Mouse (Mus musculus) cerebellum, postnatal 36 days (tissue): ENCODE data around the gene Ank.

Experiments
- DNase-seq, 2 experiments: peaks; one replicate each; pipeline ENCODE4 v3.0.0; 2021 to 2022; ENCODE audit warnings: mixed read lengths in 2 of 2

Gene Ank

DNA sequence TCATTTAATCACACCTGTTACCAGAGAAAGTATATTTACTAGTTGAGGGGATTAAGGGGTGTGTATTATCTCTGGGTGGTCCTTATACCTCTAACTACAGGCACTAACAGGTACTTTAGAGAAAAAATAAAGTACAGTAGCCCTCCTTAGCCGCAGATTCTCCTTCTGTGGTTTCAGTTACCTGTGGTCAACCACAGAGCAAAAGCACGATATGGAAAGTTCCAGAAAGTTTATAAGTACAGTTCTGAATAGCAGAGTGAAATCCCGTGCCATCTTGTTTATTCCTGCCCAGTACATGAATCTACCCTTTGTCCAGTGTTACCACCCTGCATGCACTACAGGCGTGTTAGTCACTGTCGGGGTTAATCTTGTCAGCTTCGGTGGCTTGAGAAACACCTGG lies 112.4 kb downstream of the Ank start:
- DNase-seq: no peak

DNA sequence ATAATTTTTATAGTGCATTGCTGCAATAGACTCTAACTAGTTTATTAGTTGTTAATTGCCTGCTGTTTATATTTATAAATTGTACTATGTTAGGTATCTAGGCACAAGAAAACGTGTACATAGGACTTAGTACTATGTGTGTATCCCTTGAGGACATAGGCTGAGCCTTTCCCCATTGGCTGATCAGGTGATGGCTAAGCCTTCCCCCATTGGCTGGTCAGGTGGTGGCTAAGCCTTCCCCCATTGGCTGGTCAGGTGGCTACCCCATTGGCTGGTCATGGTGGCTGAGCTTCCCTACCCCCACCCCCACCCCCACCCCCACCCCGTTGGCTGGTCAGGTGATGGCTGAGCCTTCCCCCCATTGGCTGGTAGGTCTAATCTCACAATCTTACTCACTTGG lies 113.4 kb downstream of the Ank start:
- DNase-seq: no peak

- no peak for DNase-seq
Measured at GRCm38 (mm10) chr15:27580771-27581170, 114.3 kb downstream of the Ank start.

DNA sequence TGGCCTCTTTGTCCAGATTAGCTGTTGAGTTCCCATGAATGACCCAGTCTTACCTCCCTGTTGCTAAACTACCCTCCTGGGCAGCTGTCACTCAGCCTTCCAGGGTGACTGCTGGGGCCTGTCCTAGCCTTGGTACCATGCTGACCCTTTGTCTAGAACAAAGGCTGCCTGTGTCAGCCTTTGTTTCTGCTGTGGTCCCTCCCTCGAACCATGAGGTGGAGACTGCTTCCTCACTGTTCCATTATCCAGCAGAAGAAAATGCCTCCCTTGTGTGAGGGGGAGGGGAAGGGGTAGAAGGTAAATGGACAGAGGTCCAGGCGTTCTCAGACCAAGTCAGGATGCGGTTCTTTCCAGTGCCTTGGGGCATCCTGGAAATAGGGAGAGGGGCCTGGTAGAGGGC lies 115.2 kb downstream of the Ank start:
- no peak for DNase-seq

DNA sequence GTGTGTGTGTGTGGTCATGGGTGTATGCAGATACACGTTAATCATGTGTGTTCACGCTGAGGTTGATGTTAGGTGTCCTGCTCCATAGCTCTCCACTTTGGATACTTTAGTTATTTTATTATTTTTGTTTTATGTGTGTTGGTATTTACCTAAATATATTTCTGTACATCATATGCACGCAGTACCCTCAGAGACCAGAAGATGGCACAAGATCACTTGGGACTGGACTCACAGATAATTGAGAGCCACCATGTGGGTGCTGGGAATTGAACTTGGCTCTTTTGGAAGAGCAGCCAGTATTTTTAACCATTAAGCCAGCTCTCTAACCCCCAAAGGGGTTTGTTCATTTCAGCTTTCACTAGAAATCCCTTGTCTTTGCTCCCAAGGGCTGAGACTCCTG lies 116.0 kb downstream of the Ank start:
- DNase-seq: no peak

GRCm38 (mm10) chr15:27583042-27583441 lies 116.6 kb downstream of the Ank start:
- DNase-seq: peak; percentile 56 to 58

DNA sequence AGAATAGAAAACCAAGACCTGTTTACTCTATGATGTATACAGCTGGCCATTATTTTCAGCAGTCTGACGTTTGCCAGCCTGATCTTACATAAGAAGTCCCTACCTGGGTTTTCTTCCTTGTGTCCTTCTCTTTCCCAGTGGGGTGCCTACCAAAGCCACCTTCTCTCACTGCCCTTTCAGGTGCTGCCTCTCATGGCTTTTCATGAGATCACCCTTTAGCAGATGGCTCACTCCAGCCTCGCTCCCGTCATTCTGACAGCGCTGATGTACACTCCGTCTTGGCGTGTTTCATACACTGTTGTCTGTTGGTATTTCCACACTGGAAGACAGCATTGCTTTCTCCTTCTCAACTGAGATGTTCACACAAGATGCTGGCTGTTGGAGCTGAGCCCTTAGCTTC lies 117.1 kb downstream of the Ank start:
- DNase-seq: no peak

DNA sequence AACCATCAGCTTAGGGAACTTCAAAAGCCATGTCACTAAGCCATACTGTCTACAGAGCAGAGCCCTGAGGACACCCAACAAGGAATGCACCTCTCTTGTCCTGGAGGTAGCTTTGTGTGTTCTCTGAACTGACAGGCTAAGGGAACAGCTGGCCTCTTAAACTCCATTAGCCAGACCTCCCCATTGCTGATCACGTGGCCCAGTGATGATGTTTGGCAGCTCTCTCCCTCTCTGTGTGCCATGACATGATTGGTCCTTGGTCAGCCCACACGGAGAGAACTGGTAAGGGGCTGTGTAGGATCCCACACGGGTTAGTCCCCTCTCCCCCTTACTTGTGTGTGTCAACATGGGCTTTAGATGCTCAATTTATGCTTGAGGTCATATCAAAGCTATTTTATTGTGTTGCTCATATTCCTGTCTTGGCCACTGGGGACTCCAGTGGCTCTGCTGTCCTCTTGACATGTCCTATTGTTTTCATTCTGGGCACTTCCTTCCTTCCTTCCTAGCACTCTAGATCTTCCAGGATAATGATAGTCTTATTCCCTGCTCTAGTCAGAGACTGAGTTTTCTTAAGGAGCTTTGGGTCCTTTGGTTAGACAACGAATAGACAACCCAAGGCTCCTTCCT lies 119.1 kb downstream of the Ank start:
- no peak for DNase-seq

DNA sequence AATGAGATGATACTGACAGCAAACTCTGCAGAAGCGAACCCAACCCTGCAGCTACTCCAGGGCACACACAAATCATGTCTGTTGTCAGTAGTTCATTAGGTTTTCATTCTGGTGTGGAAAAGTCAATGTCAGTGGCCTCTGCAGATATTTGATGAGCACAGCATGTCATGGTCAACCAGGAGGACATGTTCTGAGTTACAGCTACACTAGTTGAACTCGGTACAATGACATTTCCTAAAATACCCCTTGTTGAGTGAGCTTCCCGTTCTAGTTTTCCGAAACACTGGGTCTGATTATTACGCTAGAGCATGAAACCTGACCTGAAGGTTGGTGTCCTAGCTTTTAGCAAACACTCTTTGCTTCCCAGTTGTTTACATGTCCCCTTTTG lies 119.6 kb downstream of the Ank start:
- no peak for DNase-seq

DNA sequence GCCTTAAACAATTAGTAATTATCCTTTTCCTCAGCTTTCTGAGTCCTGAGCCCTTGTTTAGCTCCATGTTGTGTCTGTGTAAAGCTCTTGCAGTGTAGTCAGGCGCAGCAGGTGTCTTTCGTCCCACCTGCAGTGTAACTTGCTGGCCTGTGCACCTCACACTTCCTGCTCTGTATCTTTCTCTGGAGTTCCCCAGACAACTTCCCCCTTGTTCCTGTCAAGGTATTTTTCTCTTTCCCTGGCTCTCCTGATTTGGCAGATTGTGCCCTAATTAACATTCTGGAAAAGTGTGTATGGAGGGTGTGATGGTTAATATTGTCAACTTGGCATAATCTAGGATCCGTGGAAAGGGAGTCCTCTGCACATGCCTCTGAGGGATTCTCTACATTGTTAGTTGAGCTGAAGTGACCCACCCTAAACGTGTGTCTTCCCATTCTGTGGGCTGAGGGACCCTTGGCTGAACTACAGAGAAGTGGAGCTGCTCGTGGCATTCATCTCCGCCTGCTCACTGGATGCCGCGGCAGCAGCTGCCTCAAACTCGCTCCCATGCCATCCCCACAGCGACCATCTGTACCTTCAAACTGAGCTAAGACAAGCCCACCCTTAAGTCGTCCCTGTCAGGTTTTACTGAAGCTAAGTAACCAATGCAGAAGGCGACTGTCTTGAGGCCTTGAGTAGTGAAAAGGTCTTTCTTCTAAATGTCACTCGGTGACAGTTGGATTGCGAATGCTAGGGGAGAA lies 121.8 kb downstream of the Ank start:
- DNase-seq: no peak

- no peak for DNase-seq
Measured at GRCm38 (mm10) chr15:27590812-27591211, 124.3 kb downstream of the Ank start.

DNA sequence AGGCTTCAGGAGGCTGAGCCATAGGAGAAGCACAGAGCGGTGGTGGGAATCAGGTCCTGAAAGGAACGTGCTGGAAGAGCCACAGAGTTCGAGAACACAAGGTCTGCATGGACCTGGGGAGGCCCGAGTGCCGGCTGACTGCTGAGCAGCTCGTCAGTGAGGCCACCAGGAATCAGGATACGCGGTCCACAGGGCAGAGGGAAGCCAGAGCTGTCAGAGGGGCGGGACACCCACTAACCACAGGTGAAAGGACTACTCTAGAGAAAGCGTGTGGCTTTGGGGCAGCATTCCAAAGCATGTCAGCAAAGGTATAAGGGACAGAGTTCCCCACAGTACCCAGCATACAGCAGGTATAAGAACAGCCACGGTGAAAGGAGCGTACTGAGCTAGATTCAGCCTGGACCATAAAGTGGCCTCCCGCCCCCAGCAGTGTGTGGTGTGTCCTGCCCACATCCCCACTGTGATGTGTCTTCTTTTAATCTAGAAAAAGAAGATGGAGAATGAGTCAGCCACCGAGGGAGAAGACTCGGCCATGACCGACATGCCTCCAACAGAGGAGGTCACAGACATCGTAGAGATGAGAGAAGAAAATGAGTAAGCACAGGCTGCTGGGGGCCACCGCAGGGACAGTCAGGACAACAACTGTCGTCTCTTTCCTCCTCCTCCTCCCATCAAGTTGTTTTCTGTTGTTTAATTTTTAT lies 126.3 kb downstream of the Ank start:
- no peak for DNase-seq

DNA sequence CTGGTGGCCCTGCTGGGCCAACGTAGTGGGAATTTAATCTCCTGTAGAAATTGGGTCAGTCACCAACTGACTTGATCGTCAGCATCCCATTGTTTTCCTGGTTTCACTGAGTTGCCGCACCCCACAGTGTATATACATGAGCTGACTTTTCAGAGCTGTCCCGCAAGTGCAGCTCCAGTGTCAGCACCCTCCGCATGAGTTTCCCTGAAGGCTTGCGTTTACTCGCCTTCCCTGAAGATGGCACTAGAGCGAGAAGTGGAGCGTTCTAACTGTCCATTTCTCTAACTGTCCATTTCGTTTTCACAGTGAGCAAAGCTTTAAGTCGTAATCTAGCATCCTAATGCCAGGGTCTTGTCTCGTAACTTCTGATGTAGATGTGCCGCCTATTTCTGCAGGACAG lies 127.2 kb downstream of the Ank start:
- DNase-seq: peak; percentile 51 to 56

- no peak for DNase-seq
Measured at GRCm38 (mm10) chr15:27594973-27595372, 128.5 kb downstream of the Ank start.

DNA sequence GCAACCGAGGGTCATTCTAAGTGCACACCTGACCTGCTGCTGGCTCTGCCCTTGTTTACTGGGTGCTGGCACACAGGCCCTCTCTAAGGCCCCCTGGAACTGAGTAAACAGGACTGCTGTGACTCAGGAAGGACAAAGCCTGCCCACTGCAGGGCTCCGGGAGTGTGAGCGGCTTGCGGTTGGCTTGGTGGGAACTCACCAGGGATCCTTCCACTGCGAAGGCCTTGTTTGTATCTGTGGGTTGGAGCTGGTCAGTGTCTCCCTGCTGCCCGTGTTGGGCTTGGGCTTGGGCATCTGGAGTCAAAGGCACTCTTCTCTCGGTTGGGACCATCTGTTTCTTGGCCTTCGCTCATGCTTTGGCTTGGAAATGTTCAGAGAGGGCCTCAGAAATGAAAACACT lies 129.1 kb downstream of the Ank start:
- peak in 1 of 2 experiments; percentile 42 for DNase-seq

DNA sequence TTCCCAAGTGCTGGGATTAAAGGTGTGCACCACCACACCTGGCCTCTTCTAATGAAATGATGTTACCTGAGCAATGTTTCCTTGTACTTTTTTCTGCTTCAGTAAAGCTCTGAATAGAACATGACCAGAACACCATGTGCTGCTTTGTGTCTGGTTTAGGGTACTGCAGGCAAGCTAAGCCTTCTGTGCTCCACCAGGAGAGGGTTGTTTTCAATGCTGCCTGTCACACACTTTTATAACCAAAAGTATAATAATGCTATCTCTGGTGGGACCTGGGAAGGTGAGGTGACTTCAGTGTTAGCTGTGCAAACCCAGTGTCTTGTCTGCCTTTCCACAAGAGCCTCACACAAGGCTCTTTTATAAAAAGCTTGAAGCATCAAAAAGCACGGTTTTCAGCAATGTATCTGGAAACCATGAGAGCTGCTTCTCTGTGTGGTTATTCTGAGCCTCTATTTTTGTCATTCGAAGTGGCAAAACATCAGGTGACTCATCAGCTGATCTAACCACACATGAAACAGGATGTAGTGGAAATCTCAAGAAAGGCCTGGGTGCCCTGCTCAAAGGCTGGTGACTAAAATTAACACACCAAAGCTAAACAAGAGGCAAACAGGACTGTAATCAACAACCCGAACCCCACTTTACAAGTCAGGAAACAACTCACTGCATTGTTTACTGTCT lies 130.1 kb downstream of the Ank start:
- no peak for DNase-seq

GRCm38 (mm10) chr15:27597516-27597915 lies 131.0 kb downstream of the Ank start:
- no peak for DNase-seq

DNA sequence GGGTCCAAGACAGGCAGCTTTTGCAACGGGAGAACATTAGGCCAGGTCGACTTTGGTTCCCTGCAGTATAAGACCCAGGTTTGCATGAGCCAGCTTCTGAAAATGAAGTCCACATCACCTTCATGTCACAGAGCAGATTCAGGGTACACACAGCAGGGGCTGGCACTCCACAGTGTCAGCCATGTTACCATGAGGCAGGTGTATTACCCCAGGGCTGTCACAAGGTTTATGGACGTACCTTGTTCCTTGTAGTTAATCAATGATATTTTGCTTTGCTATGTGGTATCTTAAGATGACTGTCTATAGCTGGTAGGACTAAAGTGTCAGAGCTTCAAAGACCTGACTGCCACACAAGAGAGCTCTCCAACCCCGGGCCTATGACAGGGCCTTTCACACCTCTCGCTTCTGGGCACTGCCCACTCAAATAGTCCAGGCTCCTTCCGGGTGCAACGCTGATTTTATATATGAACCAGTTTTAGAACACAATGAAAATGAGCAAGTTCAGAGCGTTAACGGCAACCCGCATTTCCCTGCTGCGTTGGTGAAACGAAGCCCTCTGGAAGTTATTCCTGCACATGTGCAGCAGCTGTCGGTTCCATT lies 132.4 kb downstream of the Ank start:
- no peak for DNase-seq

DNA sequence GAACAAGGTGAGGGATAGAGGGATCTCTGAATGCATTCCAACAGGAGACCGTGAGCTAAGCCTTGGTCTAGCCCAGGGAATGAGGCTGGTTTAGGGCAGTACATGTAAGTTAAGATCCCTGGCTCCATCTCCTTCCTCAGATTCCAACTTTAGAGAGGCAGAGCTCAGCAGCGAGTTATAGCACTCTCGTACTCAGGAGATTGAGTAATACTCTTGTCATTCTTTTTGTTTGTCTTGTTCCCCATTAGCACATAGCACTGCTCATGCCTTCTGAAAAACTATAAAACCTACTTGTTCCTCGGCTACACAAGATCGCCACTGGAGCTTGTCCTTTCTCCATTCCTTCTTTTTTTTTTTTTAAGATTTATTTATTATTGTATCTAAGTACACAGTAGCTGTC lies 134.0 kb downstream of the Ank start:
- DNase-seq: no peak

DNA sequence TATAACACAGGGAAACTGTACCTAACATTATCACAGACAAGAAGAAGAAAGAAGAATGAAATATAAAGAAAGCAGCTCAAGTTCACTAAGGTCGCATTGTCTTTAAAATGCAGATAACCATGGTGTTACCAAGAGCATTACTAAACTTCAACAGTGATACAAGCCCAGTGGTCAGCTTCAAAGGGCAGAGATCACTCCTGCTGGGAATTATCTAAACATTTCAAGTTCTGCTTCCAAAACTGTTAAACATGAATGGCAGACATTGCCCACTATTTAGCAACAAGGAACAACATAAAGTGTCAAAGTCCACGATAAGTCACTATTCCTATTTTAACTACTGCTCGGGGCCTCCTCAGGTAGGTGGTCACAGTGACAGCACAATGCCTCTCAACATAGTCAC lies 138.1 kb downstream of the Ank start:
- no peak for DNase-seq

DNA sequence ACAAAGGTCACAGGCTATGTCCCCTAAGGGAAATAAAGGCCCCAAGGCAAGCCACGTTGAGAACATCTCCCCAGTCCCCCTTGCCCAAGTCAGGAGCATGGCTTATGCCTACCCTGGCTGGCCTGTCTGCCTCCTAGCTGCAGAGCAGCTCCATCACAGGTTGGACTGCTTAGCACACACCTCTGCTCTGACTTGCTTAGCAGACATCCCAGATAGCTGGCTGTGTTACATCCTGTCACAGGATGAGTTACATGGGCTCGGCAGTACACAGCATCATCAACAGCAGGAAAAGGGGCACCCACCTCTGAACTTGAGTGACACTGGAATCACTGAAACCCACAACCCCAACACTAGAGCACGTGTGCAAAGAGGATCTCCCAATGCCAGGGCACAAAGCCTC lies 138.8 kb downstream of the Ank start:
- no peak for DNase-seq

DNA sequence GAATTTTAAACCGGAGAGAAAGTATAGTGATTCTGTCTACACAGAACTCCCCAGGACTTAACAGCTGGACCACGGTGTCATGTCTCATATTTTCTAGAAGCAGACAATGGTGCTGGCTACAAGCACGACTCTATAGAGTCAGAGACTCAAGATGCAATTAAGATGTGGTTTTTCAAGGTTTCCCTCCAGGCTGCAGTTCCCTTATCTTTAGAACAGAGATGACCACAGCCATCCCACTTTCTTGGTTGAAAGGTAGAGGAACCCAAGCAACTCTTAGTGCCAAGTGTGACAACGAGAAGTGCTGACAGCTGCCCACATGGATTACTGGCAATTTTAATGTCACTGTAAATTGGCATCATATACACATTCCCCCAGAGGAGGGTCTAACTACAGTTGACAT lies 143.1 kb downstream of the Ank start:
- no peak for DNase-seq

- peak; percentile 69 to 77 for DNase-seq
Measured at GRCm38 (mm10) chr15:27612533-27613221, 146.2 kb downstream of the Ank start.
